Mouse (Mus musculus): Measurements from ENCODE around the gene Adamtsl1. TPM values are rescaled to one million over a fixed set of nuclear protein-coding genes. Genes with fewer than 3 reads are reported as not detected.

The Adamtsl1 gene
- polyA plus RNA-seq, 1 experiment from 2014 or later, result 17.6 TPM

- Histone ChIP-seq H3K9me3 (no peaks in the 10 kb centered on the region), H3K4me2 (no peak overlapping the region), H3K4me1 (no peaks in the 10 kb centered on the region), H3K9ac (no peak overlapping the region), H3K36me3 (no peaks in the 10 kb centered on the region), H3K27me3 (no peaks in the 10 kb centered on the region), H3K27ac (no peak overlapping the region), H3K4me3 (no peak overlapping the region)
- ATAC-seq (ENCODE audit: borderline replicate concordance, extremely low read depth, low FRiP score, low TSS enrichment), result no peak
- 92% methylated on average over 6 of the region's 6 CpGs for WGBS
These were observed 881.7 kb downstream of the Adamtsl1 start for GRCm38 (mm10) chr4:86395636-86396035.

GRCm38 (mm10) chr4:86396672-86397288, 882.8 kb downstream of the Adamtsl1 start:
- H3K4me1 ChIP-seq, result no peaks in the 10 kb centered on the region
- H3K27me3 ChIP-seq, result no peaks in the 10 kb centered on the region
- no peak overlapping the region for H3K9ac ChIP-seq
- H3K4me3 ChIP-seq, result no peak overlapping the region
- H3K4me2 ChIP-seq, result no peak overlapping the region
- no peaks in the 10 kb centered on the region for H3K9me3 ChIP-seq
- ATAC-seq (ENCODE audit: borderline replicate concordance, extremely low read depth, low FRiP score, low TSS enrichment), result no peak
- H3K36me3 ChIP-seq, result no peaks in the 10 kb centered on the region
- 65% methylated on average over 7 of the region's 7 CpGs for WGBS
- H3K27ac ChIP-seq, result no peak overlapping the region

- Histone ChIP-seq H3K9ac (no peak overlapping the region), H3K4me2 (no peak overlapping the region), H3K27ac (no peak overlapping the region), H3K4me3 (no peak overlapping the region), H3K9me3 (no peaks in the 10 kb centered on the region), H3K36me3 (no peaks in the 10 kb centered on the region), H3K27me3 (no peaks in the 10 kb centered on the region), H3K4me1 (no peaks in the 10 kb centered on the region)
- 81% methylated on average over 2 of the region's 2 CpGs for WGBS
- no peak for ATAC-seq (ENCODE audit: borderline replicate concordance, extremely low read depth, low FRiP score, low TSS enrichment)
These were observed 883.5 kb downstream of the Adamtsl1 start for GRCm38 (mm10) chr4:86397470-86397869.

GRCm38 (mm10) chr4:86401116-86401515, 887.1 kb downstream of the Adamtsl1 start:
- Histone ChIP-seq H3K4me1 (peaks cover 1% of the 10 kb centered on the region; the same call in 1 of the 2 replicates), H3K9me3 (no peaks in the 10 kb centered on the region), H3K27me3 (no peaks in the 10 kb centered on the region), H3K4me2 (no peak overlapping the region), H3K4me3 (no peak overlapping the region), H3K36me3 (no peaks in the 10 kb centered on the region), H3K9ac (no peak overlapping the region), H3K27ac (no peak overlapping the region)
- 17% methylated on average over 3 of the region's 3 CpGs for WGBS
- no peak for ATAC-seq (ENCODE audit: borderline replicate concordance, extremely low read depth, low FRiP score, low TSS enrichment)

GRCm38 (mm10) chr4:86406501-86407199, 892.7 kb downstream of the Adamtsl1 start:
- 22% methylated on average over 7 of the region's 7 CpGs for WGBS
- no peaks in the 10 kb centered on the region for H3K9me3 ChIP-seq
- peak; percentile 24; the same call in 1 of the 2 replicates for ATAC-seq (ENCODE audit: borderline replicate concordance, extremely low read depth, low FRiP score, low TSS enrichment)
- no peaks in the 10 kb centered on the region for H3K27me3 ChIP-seq
- H3K27ac ChIP-seq, result no peak overlapping the region
- peaks cover 17% of the 10 kb centered on the region; the same call in 1 of the 2 replicates for H3K4me1 ChIP-seq
- H3K4me3 ChIP-seq, result no peak overlapping the region
- H3K9ac ChIP-seq, result no peak overlapping the region
- no peak overlapping the region for H3K4me2 ChIP-seq
- H3K36me3 ChIP-seq, result no peaks in the 10 kb centered on the region

GRCm38 (mm10) chr4:86407200-86407527, 893.2 kb downstream of the Adamtsl1 start:
- no peak for ATAC-seq (ENCODE audit: borderline replicate concordance, extremely low read depth, low FRiP score, low TSS enrichment)

GRCm38 (mm10) chr4:86408421-86408820, 894.4 kb downstream of the Adamtsl1 start:
- Histone ChIP-seq H3K9me3 (no peaks in the 10 kb centered on the region), H3K4me2 (no peak overlapping the region), H3K27me3 (no peaks in the 10 kb centered on the region), H3K36me3 (no peaks in the 10 kb centered on the region), H3K4me1 (peaks cover 17% of the 10 kb centered on the region; the same call in 1 of the 2 replicates), H3K4me3 (no peak overlapping the region), H3K27ac (no peak overlapping the region), H3K9ac (no peak overlapping the region)
- ATAC-seq (ENCODE audit: borderline replicate concordance, extremely low read depth, low FRiP score, low TSS enrichment), result no peak
- WGBS, result 59% methylated on average over 9 of the region's 9 CpGs

More at GRCm38 (mm10) chr4:86407200-86407527, 893.2 kb downstream of the Adamtsl1 start:
- no peaks in the 10 kb centered on the region for H3K36me3 ChIP-seq
- no peak overlapping the region for H3K27ac ChIP-seq
- no peak overlapping the region for H3K4me3 ChIP-seq
- H3K27me3 ChIP-seq, result no peaks in the 10 kb centered on the region
- H3K9me3 ChIP-seq, result no peaks in the 10 kb centered on the region
- 59% methylated on average over 3 of the region's 3 CpGs for WGBS
- H3K9ac ChIP-seq, result no peak overlapping the region
- peaks cover 17% of the 10 kb centered on the region; the same call in 1 of the 2 replicates for H3K4me1 ChIP-seq
- no peak overlapping the region for H3K4me2 ChIP-seq

- peak; percentile 12; the same call in 1 of the 2 replicates for ATAC-seq (ENCODE audit: borderline replicate concordance, extremely low read depth, low FRiP score, low TSS enrichment)
- Histone ChIP-seq H3K4me2 (no peak overlapping the region), H3K9ac (no peak overlapping the region), H3K4me3 (no peak overlapping the region), H3K27me3 (no peaks in the 10 kb centered on the region), H3K27ac (peak overlapping the region; percentile 44), H3K36me3 (no peaks in the 10 kb centered on the region), H3K4me1 (peaks cover 17% of the 10 kb centered on the region; the same call in 1 of the 2 replicates), H3K9me3 (no peaks in the 10 kb centered on the region)
- 63% methylated on average over 3 of the region's 3 CpGs for WGBS
These were observed 897.0 kb downstream of the Adamtsl1 start for GRCm38 (mm10) chr4:86410946-86411345.

GRCm38 (mm10) chr4:86413388-86413787, 899.4 kb downstream of the Adamtsl1 start:
- Histone ChIP-seq H3K36me3 (no peaks in the 10 kb centered on the region), H3K27ac (no peak overlapping the region), H3K4me1 (0 out of 2 replicates have a peak, but pooled peaks cover 3% of the 10 kb centered on the region), H3K27me3 (no peaks in the 10 kb centered on the region), H3K4me2 (no peak overlapping the region), H3K9ac (no peak overlapping the region), H3K9me3 (no peaks in the 10 kb centered on the region), H3K4me3 (no peak overlapping the region)
- WGBS, result 72% methylated on average over 3 of the region's 3 CpGs
- no peak for ATAC-seq (ENCODE audit: borderline replicate concordance, extremely low read depth, low FRiP score, low TSS enrichment)

GRCm38 (mm10) chr4:86416401-86417025, 902.5 kb downstream of the Adamtsl1 start:
- Histone ChIP-seq H3K4me3 (no peak overlapping the region), H3K9ac (no peak overlapping the region), H3K4me1 (0 out of 2 replicates have a peak, but pooled peaks cover 3% of the 10 kb centered on the region), H3K9me3 (no peaks in the 10 kb centered on the region), H3K27me3 (no peaks in the 10 kb centered on the region), H3K4me2 (no peak overlapping the region), H3K36me3 (no peaks in the 10 kb centered on the region), H3K27ac (no peak overlapping the region)
- WGBS, result 32% methylated on average over 15 of the region's 15 CpGs
- ATAC-seq (ENCODE audit: borderline replicate concordance, extremely low read depth, low FRiP score, low TSS enrichment), result no peak

- Histone ChIP-seq H3K4me3 (no peak overlapping the region), H3K4me2 (no peak overlapping the region), H3K9me3 (no peaks in the 10 kb centered on the region), H3K9ac (no peak overlapping the region), H3K36me3 (no peaks in the 10 kb centered on the region), H3K27me3 (no peaks in the 10 kb centered on the region), H3K4me1 (peaks cover 7% of the 10 kb centered on the region; the same call in 1 of the 2 replicates), H3K27ac (no peak overlapping the region)
- 68% methylated on average over 6 of the region's 6 CpGs for WGBS
- no peak for ATAC-seq (ENCODE audit: borderline replicate concordance, extremely low read depth, low FRiP score, low TSS enrichment)
These were observed 908.6 kb downstream of the Adamtsl1 start for GRCm38 (mm10) chr4:86422586-86422985.

- H3K9ac ChIP-seq, result no peak overlapping the region
- no peak overlapping the region for H3K4me3 ChIP-seq
- no peaks in the 10 kb centered on the region for H3K9me3 ChIP-seq
- H3K27me3 ChIP-seq, result no peaks in the 10 kb centered on the region
- H3K4me1 ChIP-seq, result peaks cover 7% of the 10 kb centered on the region; the same call in 1 of the 2 replicates
- no peaks in the 10 kb centered on the region for H3K36me3 ChIP-seq
- 52% methylated on average over 7 of the region's 7 CpGs for WGBS
- H3K4me2 ChIP-seq, result no peak overlapping the region
- ATAC-seq (ENCODE audit: borderline replicate concordance, extremely low read depth, low FRiP score, low TSS enrichment), result no peak
- no peak overlapping the region for H3K27ac ChIP-seq
These were observed 911.6 kb downstream of the Adamtsl1 start for GRCm38 (mm10) chr4:86425581-86425980.

Measured in lung, embryonic 15.5 days (tissue).